Mouse (Mus musculus) cortical plate, adult 2 months (tissue): ENCODE results near the gene Slc39a2.

Source experiments
- CTCF ChIP-seq: fragments of 200-500 bp; IDR thresholded peaks from 2 replicates; pipeline ENCODE4 v1.5.1; 2011; ENCODE audit warnings: mild to moderate bottlenecking, control low read depth, low read length; ENCODE audit not compliant: insufficient read depth; ENCODE audit errors: extremely low read depth
- POLR2A ChIP-seq: fragments of 200-500 bp; IDR thresholded peaks from 2 replicates; pipeline ENCODE4 v1.6.1; 2011; ENCODE audit warnings: mild to moderate bottlenecking, low read length, control low read depth; ENCODE audit not compliant: insufficient read depth; ENCODE audit errors: extremely low read depth

GRCm38 (mm10) chr14:51918966-51919365 is 26.3 kb downstream of the Slc39a2 start:
- TF ChIP-seq CTCF (no peak), POLR2A (no peak)
